Mouse (Mus musculus) heart, embryonic 10.5 days (tissue): ENCODE measurements around the gene Rpl18a. TPM values are rescaled to one million over a fixed set of nuclear protein-coding genes. Genes with fewer than 3 reads are reported as not detected.
"Not testable (repeated sequence)": the region's sequence is repeated elsewhere in the genome, so short reads cannot be mapped to it uniquely, and the experiment has no call there.

Experiments
- DNase-seq: peaks from one replicate; pipeline ENCODE4 v3.0.0-alpha.2; 2017; ENCODE audit warnings: low spot score
- H3K27ac ChIP-seq: fragments of 300-500 bp; sonication (generic); 2 replicates; pipeline ENCODE4 v1.5.1; 2016; ENCODE audit warnings: mild to moderate bottlenecking
- H3K27me3 ChIP-seq: fragments of 300-500 bp; sonication (generic); 2 replicates; pipeline ENCODE4 v1.6.1; 2016; ENCODE audit warnings: mild to moderate bottlenecking; ENCODE audit not compliant: poor library complexity, insufficient read depth, severe bottlenecking
- H3K36me3 ChIP-seq: fragments of 300-500 bp; sonication (generic); 2 replicates; pipeline ENCODE4 v1.6.1; 2016; ENCODE audit warnings: mild to moderate bottlenecking, moderate library complexity
- H3K4me1 ChIP-seq: fragments of 300-500 bp; sonication (generic); 2 replicates; pipeline ENCODE4 v1.6.1; 2016; ENCODE audit warnings: mild to moderate bottlenecking
- H3K4me3 ChIP-seq: fragments of 300-500 bp; sonication (generic); 2 replicates; pipeline ENCODE4 v1.5.1; 2016; ENCODE audit warnings: mild to moderate bottlenecking, moderate library complexity
- H3K9me3 ChIP-seq: fragments of 300-500 bp; sonication (generic); 2 replicates; pipeline ENCODE4 v1.6.1; 2016; ENCODE audit warnings: mild to moderate bottlenecking, moderate library complexity
- WGBS: fragments of 180-500 bp; shearing (Covaris S2); methylation state at CpG from one replicate; pipeline ENCODE4 v1.1.7; 2016; 5-methylcytosine and 5-hydroxymethylcytosine counted together
- polyA plus RNA-seq: library from polyadenylated mRNA; unstranded; fragments of >200 nt; fragmentation: Nextera tagmentation; extraction: Ambion mirVana; gene quantifications from 2 replicates; pipeline ENCODE4 v1.2.1, GENCODE M21; 2016

Rpl18a gene
- polyA plus RNA-seq, 1 experiment from 2014 or later: 2,378 TPM

- WGBS: 50% methylated on average over 2 of the region's 2 CpGs
- DNase-seq: no peak
- Histone ChIP-seq H3K4me1 (peaks cover 19% of the 10 kb centered on the region), H3K36me3 (peaks cover 27% of the 10 kb centered on the region), H3K9me3 (no peaks in the 10 kb centered on the region), H3K4me3 (no peak overlapping the region), H3K27ac (0 out of 2 replicates have a peak overlapping the region, but pooled peaks have one; percentile 99), H3K27me3 (peaks cover 30% of the 10 kb centered on the region)
Measured at GRCm38 (mm10) chr8:70898661-70899198, 1.5 kb upstream of the Rpl18a start.

DNA sequence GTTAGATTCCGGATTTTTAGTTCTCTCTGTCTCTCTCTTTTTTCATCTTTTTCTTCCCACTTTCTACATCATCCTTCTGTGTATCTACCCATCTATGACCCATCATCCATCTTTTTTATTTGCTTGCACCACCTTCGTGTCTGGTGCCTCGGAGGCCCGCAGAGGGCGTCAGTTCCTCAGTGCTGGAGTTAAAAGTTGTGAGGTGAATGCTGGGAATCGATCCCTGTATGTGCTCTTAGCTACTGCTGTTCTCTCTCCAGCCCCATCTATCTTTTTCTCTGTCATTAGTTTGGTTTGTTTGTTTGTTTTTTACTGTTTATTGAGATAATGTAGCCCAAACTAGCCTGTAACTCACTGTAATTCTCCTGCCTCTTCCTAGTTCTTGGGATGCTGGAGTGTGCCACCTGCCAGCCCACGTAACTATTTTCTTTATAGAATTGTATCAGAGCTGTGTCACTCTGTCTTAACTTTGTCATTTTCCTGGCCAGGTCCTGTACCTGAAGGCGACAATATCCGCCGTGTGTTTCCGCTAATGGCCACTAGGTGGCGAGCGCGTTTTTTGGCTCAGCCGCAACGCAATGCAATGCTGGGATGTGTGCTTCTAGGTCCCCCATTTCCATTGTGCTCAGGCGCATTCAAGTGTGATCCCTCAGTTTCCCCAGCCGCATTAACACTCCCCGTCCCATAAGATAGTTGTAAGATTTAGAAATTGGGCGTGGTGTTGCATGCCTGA is 635 bp upstream of the Rpl18a start:
- under 1% methylated on average over 20 of the region's 20 CpGs for WGBS
- no peaks in the 10 kb centered on the region for H3K9me3 ChIP-seq
- H3K36me3 ChIP-seq: peaks cover 34% of the 10 kb centered on the region
- H3K27ac ChIP-seq: peak overlapping the region; percentile 99
- DNase-seq: peak; percentile 91
- peaks cover 19% of the 10 kb centered on the region for H3K4me1 ChIP-seq
- peak overlapping the region; percentile 95 for H3K4me3 ChIP-seq
- peaks cover 30% of the 10 kb centered on the region for H3K27me3 ChIP-seq

GRCm38 (mm10) chr8:70896316-70897020 is 744 bp downstream of the Rpl18a start:
- no peak for DNase-seq
- Histone ChIP-seq H3K9me3 (no peaks in the 10 kb centered on the region), H3K4me1 (peaks cover 33% of the 10 kb centered on the region), H3K27me3 (peaks cover 35% of the 10 kb centered on the region), H3K4me3 (peak overlapping the region; percentile 95), H3K27ac (peak overlapping the region; percentile 99), H3K36me3 (peaks cover 34% of the 10 kb centered on the region)
- WGBS: 3% methylated on average over 25 of the region's 25 CpGs

GRCm38 (mm10) chr8:70895571-70896259 is 1.5 kb downstream of the Rpl18a start:
- not testable (repeated sequence) for DNase-seq, H3K9me3 ChIP-seq
- 84% methylated on average over 24 of the region's 24 CpGs for WGBS
- Histone ChIP-seq H3K27me3 (peaks cover 43% of the 10 kb centered on the region), H3K27ac (0 out of 2 replicates have a peak overlapping the region, but pooled peaks have one; percentile 99), H3K36me3 (peaks cover 34% of the 10 kb centered on the region), H3K4me1 (peaks cover 37% of the 10 kb centered on the region), H3K4me3 (peak overlapping the region; percentile 95)

DNA sequence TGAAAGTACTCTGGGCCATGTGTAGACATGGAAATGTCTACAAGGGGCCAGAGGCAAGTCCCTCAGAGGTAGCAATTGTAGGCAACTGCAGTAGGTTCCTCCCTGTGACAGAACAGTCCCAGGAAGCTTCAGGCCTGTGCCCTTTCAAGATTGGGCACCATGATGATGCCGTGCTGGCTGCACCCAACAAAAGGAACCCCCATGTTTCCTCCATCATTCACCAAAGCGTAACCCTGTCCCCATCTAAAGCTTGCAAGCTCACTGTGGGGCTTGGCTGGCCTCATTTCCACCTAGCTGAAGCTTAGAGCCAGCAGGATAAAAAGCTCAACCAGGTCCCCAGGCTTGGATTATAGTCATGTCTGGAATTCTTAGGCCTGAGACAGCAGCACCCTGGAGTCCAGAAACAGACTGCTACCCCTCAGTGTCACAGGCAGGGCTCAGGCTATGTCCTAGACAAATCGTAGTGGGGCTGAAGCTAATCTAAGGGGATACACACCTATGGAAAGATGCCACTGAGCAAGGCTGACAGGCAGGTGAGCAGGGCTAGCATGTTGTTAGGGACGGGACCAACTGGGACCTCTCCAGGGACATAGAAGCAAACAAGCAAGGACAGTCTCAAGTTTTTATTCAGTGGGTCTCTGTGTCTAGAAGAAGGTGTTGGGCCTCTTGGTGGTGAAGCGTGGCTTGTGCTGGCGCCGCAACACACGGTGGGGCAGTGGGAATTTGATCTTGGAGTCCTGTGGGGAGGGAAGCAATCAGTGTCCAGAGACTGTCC is 2.3 kb downstream of the Rpl18a start:
- H3K27me3 ChIP-seq: peaks cover 51% of the 10 kb centered on the region
- 91% methylated on average over 8 of the region's 8 CpGs for WGBS
- peaks cover 36% of the 10 kb centered on the region for H3K36me3 ChIP-seq
- no peak overlapping the region for H3K4me3 ChIP-seq
- H3K4me1 ChIP-seq: peaks cover 37% of the 10 kb centered on the region
- no peaks in the 10 kb centered on the region for H3K9me3 ChIP-seq
- H3K27ac ChIP-seq: no peak overlapping the region
- no peak for DNase-seq

GRCm38 (mm10) chr8:70894385-70894720 is 2.9 kb downstream of the Rpl18a start:
- peaks cover 55% of the 10 kb centered on the region for H3K27me3 ChIP-seq
- 64% methylated on average over 2 of the region's 2 CpGs for WGBS

GRCm38 (mm10) chr8:70893656-70894384 is 3.4 kb downstream of the Rpl18a start:
- Histone ChIP-seq H3K27ac (no peak overlapping the region), H3K4me1 (peaks cover 36% of the 10 kb centered on the region), H3K4me3 (no peak overlapping the region), H3K36me3 (peaks cover 36% of the 10 kb centered on the region), H3K9me3 (no peaks in the 10 kb centered on the region), H3K27me3 (peaks cover 60% of the 10 kb centered on the region)
- 32% methylated on average over 12 of the region's 12 CpGs for WGBS
- peak; percentile 95 for DNase-seq

More at GRCm38 (mm10) chr8:70894385-70894720, 2.9 kb downstream of the Rpl18a start:
- Histone ChIP-seq H3K27ac (no peak overlapping the region), H3K36me3 (peaks cover 36% of the 10 kb centered on the region), H3K4me3 (no peak overlapping the region), H3K9me3 (no peaks in the 10 kb centered on the region), H3K4me1 (peaks cover 37% of the 10 kb centered on the region)
- DNase-seq: no peak

DNA sequence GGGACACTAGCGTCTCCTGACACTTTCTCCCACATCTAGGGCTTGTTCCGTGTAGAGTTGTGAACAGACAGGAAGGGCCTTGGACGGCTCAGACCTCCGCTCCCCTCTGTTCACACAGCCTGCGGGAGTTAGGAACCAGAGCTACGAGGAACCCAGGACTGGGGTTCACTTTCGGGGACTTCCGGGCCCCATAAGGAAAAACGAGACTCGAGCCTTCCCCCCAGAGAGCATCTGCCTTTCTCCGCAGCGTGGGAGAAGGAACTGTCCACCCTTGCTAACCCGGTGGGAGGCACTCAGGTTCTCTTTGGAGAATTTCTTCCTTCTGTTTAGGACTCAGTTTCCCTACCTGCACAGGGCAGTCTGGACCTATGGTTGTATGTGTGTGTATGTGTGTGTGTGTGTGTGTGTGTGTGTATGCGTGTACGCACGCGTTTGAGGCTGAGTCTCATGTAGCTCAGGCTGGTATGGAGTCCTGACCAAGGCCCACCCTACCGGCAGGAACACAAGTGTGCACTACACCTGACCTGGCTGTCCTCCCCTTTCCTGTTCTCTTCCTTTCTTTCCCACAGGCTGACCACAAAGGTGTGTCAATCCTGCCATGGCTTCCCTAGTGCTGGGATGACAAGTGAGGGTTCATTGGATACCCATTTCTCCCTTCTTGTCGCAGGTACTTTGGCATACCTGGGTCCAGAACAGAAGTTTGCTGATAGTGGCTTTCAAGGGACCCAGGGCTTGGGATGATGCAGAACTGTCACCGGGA is 4.1 kb downstream of the Rpl18a start:
- DNase-seq: no peak
- H3K27ac ChIP-seq: no peak overlapping the region
- peaks cover 36% of the 10 kb centered on the region for H3K36me3 ChIP-seq
- H3K9me3 ChIP-seq: no peaks in the 10 kb centered on the region
- H3K27me3 ChIP-seq: peaks cover 67% of the 10 kb centered on the region
- WGBS: 26% methylated on average over 20 of the region's 20 CpGs
- H3K4me1 ChIP-seq: peaks cover 29% of the 10 kb centered on the region
- H3K4me3 ChIP-seq: peak overlapping the region; percentile 51

DNA sequence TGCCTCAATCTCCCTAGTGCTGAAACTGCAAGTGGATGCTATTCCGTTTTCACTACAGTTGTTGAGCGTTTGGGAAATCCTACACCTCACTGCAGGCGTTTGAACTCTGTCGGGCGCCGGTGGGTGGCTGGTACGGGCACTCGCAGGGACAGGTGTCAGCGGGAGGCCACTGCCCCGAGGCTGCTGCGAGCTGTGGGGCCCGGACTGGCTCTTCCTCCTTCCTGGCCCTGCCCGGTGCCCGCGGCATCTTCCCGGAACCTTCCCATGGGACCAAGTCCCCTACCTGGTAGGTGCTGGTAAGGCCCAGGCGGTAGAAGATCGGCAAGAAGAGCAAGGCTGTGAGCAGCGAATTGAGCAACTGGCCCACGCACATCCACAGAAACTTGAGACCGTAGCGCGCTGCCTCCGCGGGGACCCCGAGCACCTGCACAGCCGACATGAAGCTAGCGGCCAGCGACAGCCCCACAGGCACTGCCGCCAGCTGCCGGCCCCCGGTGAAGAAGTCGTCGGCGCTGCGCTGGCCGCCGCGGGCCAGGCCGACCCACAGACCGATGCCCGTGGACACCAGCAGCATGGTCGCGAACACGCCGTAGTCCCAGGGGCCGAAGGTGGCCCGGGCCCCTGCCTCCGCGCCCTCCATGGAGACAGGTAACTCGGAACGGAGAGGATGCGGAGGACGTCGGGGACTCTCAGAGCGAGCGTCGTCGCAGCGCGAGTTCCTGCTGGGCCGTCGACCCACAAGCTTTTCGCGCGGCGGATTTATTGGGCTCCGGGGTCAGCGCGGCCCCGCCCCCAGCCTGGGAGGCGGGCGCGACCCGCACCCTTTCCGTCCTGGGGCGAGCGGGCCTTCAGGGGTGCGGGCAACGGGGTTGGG is 5.0 kb downstream of the Rpl18a start, which contains the start of gene Slc5a5:
Gene Slc5a5 (minus strand): TSS at position 736 of the 874 bp plus-strand sequence.
- peak within 1 kb of the TSS; percentile 51 for H3K4me3 ChIP-seq
- H3K27me3 ChIP-seq: peaks cover 74% of the 10 kb centered on the region
- no peak for DNase-seq
- WGBS: 3% methylated on average over 80 of the region's 80 CpGs
- no peaks in the 10 kb centered on the region for H3K9me3 ChIP-seq
- peaks cover 36% of the 10 kb centered on the region for H3K36me3 ChIP-seq
- no peak within 1 kb of the TSS for H3K27ac ChIP-seq
- H3K4me1 ChIP-seq: peaks cover 34% of the 10 kb centered on the region

DNA sequence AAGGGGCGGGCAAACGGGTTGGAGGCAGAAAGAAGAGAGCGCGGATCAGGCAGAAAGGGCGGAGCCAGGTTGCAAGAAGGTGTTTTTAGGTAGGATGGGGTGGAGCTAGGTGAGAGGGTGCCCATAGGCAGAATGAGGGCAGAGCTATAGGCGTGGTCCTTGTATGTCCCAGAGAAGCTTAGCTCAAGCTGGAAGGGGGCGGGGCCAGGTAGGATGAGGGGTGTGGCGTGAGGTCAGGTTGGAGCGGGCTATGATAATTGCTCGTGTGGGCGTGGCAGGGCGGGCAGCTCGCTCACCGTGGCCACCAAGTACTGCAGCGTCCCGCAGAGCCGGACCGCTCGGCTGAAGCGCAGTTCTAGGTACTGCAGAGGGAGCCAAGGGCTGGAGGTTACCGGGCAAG is 5.9 kb downstream of the Rpl18a start:
- Histone ChIP-seq H3K27me3 (peaks cover 80% of the 10 kb centered on the region), H3K4me3 (peak overlapping the region; percentile 51), H3K36me3 (peaks cover 36% of the 10 kb centered on the region), H3K9me3 (no peaks in the 10 kb centered on the region), H3K27ac (no peak overlapping the region), H3K4me1 (peaks cover 33% of the 10 kb centered on the region)
- DNase-seq: peak; percentile 86
- 6% methylated on average over 21 of the region's 21 CpGs for WGBS
